Mouse (Mus musculus) CH12.LX (cell line): Measurements from ENCODE around the gene Cmas.
A peak's percentile ranks its signal among the peaks of the same experiment; 100 is the strongest.

Experiments used
- CTCF ChIP-seq, 2 experiments: IDR thresholded peaks in 1 of 2; conservative IDR thresholded peaks in 1 of 2; 2 replicates each; pipeline ENCODE4 v1.5.1; 2011 to 2012; ENCODE audit warnings: low read depth in 2 of 2, low read length in 2 of 2, improper control_type of control experiment in 1 of 2, inconsistent platforms in 1 of 2, mild to moderate bottlenecking in 1 of 2, moderate library complexity in 1 of 2
- JUND ChIP-seq: conservative IDR thresholded peaks from 2 replicates; pipeline ENCODE4 v1.6.1; 2011; ENCODE audit warnings: low read depth, low read length, improper control_type of control experiment
- MAX ChIP-seq: IDR thresholded peaks from 2 replicates; pipeline ENCODE4 v1.6.1; 2011; ENCODE audit warnings: low read length, improper control_type of control experiment
- POLR2A ChIP-seq: IDR thresholded peaks from 2 replicates; pipeline ENCODE4 v1.6.1; 2011; ENCODE audit warnings: low read depth, mild to moderate bottlenecking, improper control_type of control experiment, low read length
- UBTF ChIP-seq: IDR thresholded peaks from 2 replicates; pipeline ENCODE4 v1.6.1; 2012; ENCODE audit warnings: low read depth, mild to moderate bottlenecking, inconsistent platforms, low read length, improper control_type of control experiment, moderate library complexity

GRCm38 (mm10) chr6:142735302-142736005 is 21.0 kb upstream of the Cmas start:
- TF ChIP-seq POLR2A = no peak
- TF ChIP-seq CTCF (conservative IDR thresholded peaks at IDR 0.05 in 1 of 2, IDR thresholded peaks at IDR 0.05 in 1 of 2; ENCODE audit: low read depth in 2 of 2, low read length in 2 of 2) = peak; percentile 52 to 89
- TF ChIP-seq JUND = 0 out of 2 replicates have a peak, but pooled peaks have one; percentile 34
- no peak for TF ChIP-seq UBTF
- TF ChIP-seq MAX = no peak
